ENCODE assay signal across 1 mouse cellular context in genomic region chr1:86492095-86493070, GRCm38 (mm10).
TF ChIP-seq lines count a peak whose summit lies in the region.

No protein-coding gene starts in this region.

TF ChIP-seq in CH12.LX, 34 proteins besides CTCF, POLR2A, EP300 and RAD21 (continued from another document):
- TF ChIP-seq CHD1 (IDR thresholded peaks at IDR 0.05; ENCODE audit: low read depth, low read length): no peak
